Mouse (Mus musculus) thymus, postnatal 25 days (tissue): Measurements from ENCODE around the gene Kcns1.

ENCODE experiments used
- DNase-seq: peaks from one replicate; pipeline ENCODE4 v3.0.0; 2022

Gene Kcns1

GRCm38 (mm10) chr2:164170326-164170725, 587 bp downstream of the Kcns1 start:
- no peak for DNase-seq

- no peak for DNase-seq
Measured at GRCm38 (mm10) chr2:164168571-164168946, 2.4 kb downstream of the Kcns1 start.

GRCm38 (mm10) chr2:164167752-164168570, 3.0 kb downstream of the Kcns1 start:
- no peak for DNase-seq

GRCm38 (mm10) chr2:164164941-164165340, 6.0 kb downstream of the Kcns1 start:
- DNase-seq: no peak

GRCm38 (mm10) chr2:164161515-164162055, 9.3 kb downstream of the Kcns1 start:
- no peak for DNase-seq

- DNase-seq: no peak
Measured at GRCm38 (mm10) chr2:164158838-164159237, 12.1 kb downstream of the Kcns1 start.

- DNase-seq: no peak
Measured at GRCm38 (mm10) chr2:164156158-164156557, 14.8 kb downstream of the Kcns1 start.

GRCm38 (mm10) chr2:164154007-164154406, 16.9 kb downstream of the Kcns1 start:
- DNase-seq: no peak

GRCm38 (mm10) chr2:164152341-164152740, 18.6 kb downstream of the Kcns1 start:
- no peak for DNase-seq

- no peak for DNase-seq
Measured at GRCm38 (mm10) chr2:164150086-164150760, 20.7 kb downstream of the Kcns1 start.

- no peak for DNase-seq
Measured at GRCm38 (mm10) chr2:164146556-164146955, 24.4 kb downstream of the Kcns1 start.

- no peak for DNase-seq
Measured at GRCm38 (mm10) chr2:164144541-164144940, 26.4 kb downstream of the Kcns1 start.

- DNase-seq: no peak
Measured at GRCm38 (mm10) chr2:164144025-164144424, 26.9 kb downstream of the Kcns1 start.

- DNase-seq: no peak
Measured at GRCm38 (mm10) chr2:164142021-164142420, 28.9 kb downstream of the Kcns1 start.

GRCm38 (mm10) chr2:164137754-164138153, 33.2 kb downstream of the Kcns1 start:
- no peak for DNase-seq

- DNase-seq: no peak
Measured at GRCm38 (mm10) chr2:164136393-164136792, 34.5 kb downstream of the Kcns1 start.

- DNase-seq: no peak
Measured at GRCm38 (mm10) chr2:164135367-164135766, 35.5 kb downstream of the Kcns1 start.

- no peak for DNase-seq
Measured at GRCm38 (mm10) chr2:164134563-164134962, 36.4 kb downstream of the Kcns1 start.

GRCm38 (mm10) chr2:164131586-164131985, 39.3 kb downstream of the Kcns1 start:
- no peak for DNase-seq

- DNase-seq: no peak
Measured at GRCm38 (mm10) chr2:164128576-164129411, 42.1 kb downstream of the Kcns1 start.

- no peak for DNase-seq
Measured at GRCm38 (mm10) chr2:164127297-164127696, 43.6 kb downstream of the Kcns1 start.

GRCm38 (mm10) chr2:164126533-164126955, 44.4 kb downstream of the Kcns1 start:
- no peak for DNase-seq

- DNase-seq: no peak
Measured at GRCm38 (mm10) chr2:164123169-164123766, 47.6 kb downstream of the Kcns1 start.
